Mouse (Mus musculus): ENCODE results near the gene Capn11. TPM values are rescaled to one million over a fixed set of nuclear protein-coding genes. Genes with fewer than 3 reads are reported as not detected.

Gene Capn11
- polyA plus RNA-seq, 1 experiment from 2014 or later, result 0.05 TPM

DNA sequence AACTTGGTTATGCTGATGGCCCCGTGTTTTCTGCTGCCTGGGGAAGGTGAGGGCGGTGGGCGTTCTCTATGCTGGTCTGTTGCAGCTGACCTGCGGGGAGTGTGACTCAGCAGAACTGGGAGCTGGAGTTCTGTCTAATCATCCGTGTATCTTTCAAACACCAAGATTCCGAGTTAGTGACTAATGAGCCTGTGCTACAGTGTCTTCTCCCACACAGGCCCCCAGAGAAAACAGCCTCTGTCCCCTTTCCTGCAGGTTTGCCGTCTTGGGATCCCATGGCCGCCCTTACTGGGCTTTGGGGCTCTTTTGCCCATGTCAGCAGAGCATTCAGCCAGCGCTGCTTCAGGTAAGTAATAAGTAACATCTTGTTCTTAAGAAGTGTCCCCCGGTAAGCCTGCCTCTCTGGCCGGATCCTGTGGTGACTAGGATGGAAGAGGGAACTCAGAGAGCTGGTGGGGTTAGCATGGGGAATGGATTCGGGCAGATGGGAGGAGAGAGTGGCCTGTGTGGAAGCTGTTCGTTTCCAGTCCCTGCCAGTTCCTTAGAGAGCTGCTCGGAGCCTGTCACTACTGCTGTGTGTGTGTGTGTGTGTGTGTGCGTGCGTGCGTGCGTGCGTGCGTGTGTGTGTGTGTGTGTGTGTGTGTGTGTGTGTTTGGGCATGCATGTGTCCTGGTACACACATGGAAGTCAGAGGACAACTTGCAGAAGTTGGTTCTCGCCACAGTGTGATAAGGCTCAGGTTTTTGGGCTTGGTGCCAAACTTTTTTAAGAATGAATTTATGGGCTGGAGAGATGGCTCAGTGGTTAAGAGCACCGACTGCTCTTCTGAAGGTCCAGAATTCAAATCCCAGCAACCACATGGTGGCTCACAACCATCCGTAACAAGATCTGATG is 36.3 kb upstream of the Capn11 start:
- Histone ChIP-seq H3K4me2 (peak overlapping the region; percentile 43), H3K36me3 (peaks cover 28% of the 10 kb centered on the region), H3K27me3 (no peaks in the 10 kb centered on the region), H3K9me3 (replicated peaks) (no peaks in the 10 kb centered on the region), H3K4me1 (replicated peaks) (peaks cover 55% of the 10 kb centered on the region), H3K27ac (peak overlapping the region; percentile 67), H3K9ac (peak overlapping the region; percentile 57), H3K4me3 (replicated peaks) (no peak overlapping the region)
- ATAC-seq (ENCODE audit: low read depth) (peak; percentile 72), DNase-seq (peak; percentile 59)
- WGBS (ENCODE audit: insufficient replicate concordance), result 45% methylated on average over 23 of the region's 23 CpGs

DNA sequence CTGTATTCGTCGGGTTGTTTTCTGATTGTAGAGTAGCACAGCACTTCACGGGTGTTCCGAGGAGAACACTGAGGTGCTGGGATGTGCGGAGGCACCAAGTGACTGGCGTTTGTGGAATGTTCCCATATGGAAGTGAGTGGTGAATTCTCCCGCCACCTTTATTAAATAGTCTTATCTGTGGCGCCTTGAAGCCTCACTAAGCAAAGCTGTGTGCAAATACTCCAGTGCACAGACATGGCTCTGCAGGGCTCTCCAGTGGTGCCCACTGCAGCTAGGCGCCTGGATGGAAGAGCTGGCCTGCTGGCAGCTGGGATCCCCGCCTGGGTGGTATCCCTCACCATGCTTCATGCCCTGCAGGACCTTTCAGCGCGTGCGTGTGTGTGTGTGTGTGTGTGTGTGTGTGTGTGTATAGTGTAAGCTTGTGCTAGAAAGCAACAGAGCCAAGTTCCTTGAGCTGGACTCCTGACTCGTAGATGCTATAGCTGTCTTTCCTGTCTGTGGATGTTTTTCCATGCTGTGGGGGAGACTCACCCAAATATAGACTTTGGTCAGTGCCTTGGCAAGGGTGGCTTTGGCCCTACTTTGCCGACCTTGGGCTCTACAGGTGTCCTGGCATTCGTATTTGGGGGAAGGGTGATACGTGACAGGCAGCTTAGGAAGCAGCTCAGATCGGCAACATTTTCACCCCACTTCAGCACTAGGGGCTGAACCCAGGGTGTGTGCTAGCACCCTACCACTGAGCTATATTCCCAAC is 34.9 kb upstream of the Capn11 start:
- Histone ChIP-seq H3K4me2 (no peak overlapping the region), H3K27ac (peak overlapping the region; percentile 36; the same call in 1 of the 2 replicates), H3K9me3 (replicated peaks) (no peaks in the 10 kb centered on the region), H3K36me3 (peaks cover 24% of the 10 kb centered on the region), H3K4me1 (replicated peaks) (peaks cover 54% of the 10 kb centered on the region), H3K4me3 (replicated peaks) (no peak overlapping the region), H3K9ac (no peak overlapping the region), H3K27me3 (no peaks in the 10 kb centered on the region)
- ATAC-seq (ENCODE audit: low read depth) (0 out of 2 replicates have a peak, but pooled peaks have one; percentile 19), DNase-seq (no peak)
- WGBS (ENCODE audit: insufficient replicate concordance), result 73% methylated on average over 18 of the region's 18 CpGs

DNA sequence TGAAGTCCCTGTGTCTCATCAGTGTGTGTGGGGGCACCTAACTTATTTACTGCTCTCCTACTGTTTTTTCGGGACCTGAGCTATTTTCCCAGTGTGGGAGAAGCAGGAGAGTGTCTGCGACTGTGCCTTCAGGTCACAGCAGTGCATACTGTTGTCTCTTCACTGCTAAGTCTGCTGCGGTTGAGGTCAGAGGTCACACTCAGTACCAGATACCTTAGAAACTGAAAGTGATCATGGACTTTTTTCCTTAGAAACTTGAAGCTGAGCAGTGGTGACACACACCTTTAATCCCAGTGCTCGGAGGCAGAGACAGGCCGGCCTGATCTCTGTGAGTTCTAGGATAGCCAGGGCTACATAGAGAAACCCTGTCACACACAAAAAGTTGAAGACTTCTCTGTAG is 33.0 kb upstream of the Capn11 start:
- 0 out of 2 replicates have a peak overlapping the region, but pooled peaks have one; percentile 21 for H3K27ac ChIP-seq
- ATAC-seq (ENCODE audit: low read depth), result no peak
- 74% methylated on average over 5 of the region's 5 CpGs for WGBS (ENCODE audit: insufficient replicate concordance)

DNA sequence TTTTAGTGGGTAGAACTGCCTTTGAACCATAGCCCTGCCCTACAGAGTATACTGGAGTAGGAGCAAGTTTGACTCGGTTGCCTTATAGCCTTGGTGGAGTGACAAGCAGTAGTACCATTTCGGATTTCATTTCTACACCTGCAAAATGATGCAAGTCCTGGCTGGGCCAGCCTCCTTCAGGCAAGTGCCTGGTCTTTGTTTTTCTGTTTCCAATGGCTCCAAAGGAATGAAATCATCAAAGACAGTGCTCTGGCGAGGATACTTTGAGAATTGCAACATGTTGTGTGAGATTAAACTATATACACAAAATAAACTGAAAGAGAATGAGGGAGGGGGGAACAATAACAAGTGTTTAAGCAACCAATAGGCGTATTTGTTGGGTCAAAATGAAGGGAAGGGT is 30.9 kb upstream of the Capn11 start:
- H3K4me1 ChIP-seq (replicated peaks), result peaks cover 66% of the 10 kb centered on the region
- DNase-seq, result no peak

More for the DNA sequence above, 33.0 kb upstream of the Capn11 start:
- H3K4me2 ChIP-seq, result no peak overlapping the region
- no peak overlapping the region for H3K4me3 ChIP-seq (replicated peaks)
- no peak for DNase-seq
- peaks cover 67% of the 10 kb centered on the region for H3K4me1 ChIP-seq (replicated peaks)
- H3K9me3 ChIP-seq (replicated peaks), result no peaks in the 10 kb centered on the region
- H3K27me3 ChIP-seq, result no peaks in the 10 kb centered on the region
- peaks cover 10% of the 10 kb centered on the region for H3K36me3 ChIP-seq
- H3K9ac ChIP-seq, result no peak overlapping the region

GRCm38 (mm10) chr17:45689120-45689519 is 30.0 kb upstream of the Capn11 start:
- Histone ChIP-seq H3K4me1 (replicated peaks) (peaks cover 66% of the 10 kb centered on the region), H3K36me3 (no peaks in the 10 kb centered on the region), H3K9me3 (replicated peaks) (no peaks in the 10 kb centered on the region), H3K4me3 (replicated peaks) (no peak overlapping the region), H3K4me2 (no peak overlapping the region), H3K9ac (no peak overlapping the region), H3K27me3 (peaks cover 6% of the 10 kb centered on the region; the same call in 1 of the 2 replicates), H3K27ac (no peak overlapping the region)
- ATAC-seq (ENCODE audit: low read depth) (no peak), DNase-seq (no peak)
- 80% methylated on average over 9 of the region's 9 CpGs for WGBS (ENCODE audit: insufficient replicate concordance)

More for the DNA sequence above, 30.9 kb upstream of the Capn11 start:
- ATAC-seq (ENCODE audit: low read depth), result no peak
- Histone ChIP-seq H3K27ac (no peak overlapping the region), H3K9ac (no peak overlapping the region), H3K4me3 (replicated peaks) (no peak overlapping the region), H3K27me3 (peaks cover 3% of the 10 kb centered on the region; the same call in 1 of the 2 replicates), H3K9me3 (replicated peaks) (no peaks in the 10 kb centered on the region), H3K4me2 (no peak overlapping the region), H3K36me3 (no peaks in the 10 kb centered on the region)
- WGBS (ENCODE audit: insufficient replicate concordance), result 80% methylated on average over 4 of the region's 4 CpGs

DNA sequence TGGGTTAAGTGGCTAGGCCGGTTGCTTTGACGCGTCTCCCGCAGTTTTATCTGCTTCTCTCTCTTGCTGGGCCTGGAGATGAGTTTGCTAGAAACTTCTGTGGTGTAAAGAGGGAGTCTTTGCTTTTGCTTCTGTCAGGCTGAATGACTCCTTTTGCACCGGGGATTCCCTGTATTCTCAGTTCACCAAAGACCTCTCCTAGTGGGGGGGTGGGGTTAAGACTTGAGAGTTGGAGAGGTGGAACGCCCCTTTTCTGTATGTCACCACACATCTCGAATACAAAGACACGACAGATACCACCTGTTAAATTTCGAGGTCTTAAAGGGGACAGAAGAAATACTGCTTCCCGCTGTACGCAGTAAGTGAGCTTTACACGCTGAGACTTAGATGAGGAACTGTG is 27.6 kb upstream of the Capn11 start, which contains the start of gene Tmem63b:
Tmem63b (minus strand) TSS at position 190 of the 400 bp plus-strand sequence.
- H3K9ac ChIP-seq, result peak within 1 kb of the TSS; percentile 93
- no peaks in the 10 kb centered on the region for H3K9me3 ChIP-seq (replicated peaks)
- H3K4me2 ChIP-seq, result peak within 1 kb of the TSS; percentile 100
- H3K36me3 ChIP-seq, result no peaks in the 10 kb centered on the region
- DNase-seq, result no peak
- 5% methylated on average over 12 of the region's 12 CpGs for WGBS (ENCODE audit: insufficient replicate concordance)
- ATAC-seq (ENCODE audit: low read depth), result peak; percentile 14; the same call in 1 of the 2 replicates
- H3K4me3 ChIP-seq (replicated peaks), result peak within 1 kb of the TSS; percentile 87
- peaks cover 46% of the 10 kb centered on the region for H3K4me1 ChIP-seq (replicated peaks)
- peaks cover 6% of the 10 kb centered on the region; the same call in 1 of the 2 replicates for H3K27me3 ChIP-seq
- peak within 1 kb of the TSS; percentile 84 for H3K27ac ChIP-seq

- ATAC-seq (ENCODE audit: low read depth), result peak; percentile 80
- peaks cover 6% of the 10 kb centered on the region; the same call in 1 of the 2 replicates for H3K27me3 ChIP-seq
- peak within 1 kb of the TSS; percentile 84 for H3K27ac ChIP-seq
- peak within 1 kb of the TSS; percentile 93 for H3K9ac ChIP-seq
- H3K36me3 ChIP-seq, result no peaks in the 10 kb centered on the region
- under 1% methylated on average over 40 of the region's 50 CpGs for WGBS (ENCODE audit: insufficient replicate concordance)
- peaks cover 47% of the 10 kb centered on the region for H3K4me1 ChIP-seq (replicated peaks)
- peak; percentile 81 for DNase-seq
- H3K9me3 ChIP-seq (replicated peaks), result no peaks in the 10 kb centered on the region
- H3K4me3 ChIP-seq (replicated peaks), result peak within 1 kb of the TSS; percentile 87
- H3K4me2 ChIP-seq, result peak within 1 kb of the TSS; percentile 100
These were observed 27.0 kb upstream of the Capn11 start, which contains the start of gene Mrpl14 for GRCm38 (mm10) chr17:45686093-45686619. Gene Mrpl14 (plus strand): TSS chr17:45686322.

DNA sequence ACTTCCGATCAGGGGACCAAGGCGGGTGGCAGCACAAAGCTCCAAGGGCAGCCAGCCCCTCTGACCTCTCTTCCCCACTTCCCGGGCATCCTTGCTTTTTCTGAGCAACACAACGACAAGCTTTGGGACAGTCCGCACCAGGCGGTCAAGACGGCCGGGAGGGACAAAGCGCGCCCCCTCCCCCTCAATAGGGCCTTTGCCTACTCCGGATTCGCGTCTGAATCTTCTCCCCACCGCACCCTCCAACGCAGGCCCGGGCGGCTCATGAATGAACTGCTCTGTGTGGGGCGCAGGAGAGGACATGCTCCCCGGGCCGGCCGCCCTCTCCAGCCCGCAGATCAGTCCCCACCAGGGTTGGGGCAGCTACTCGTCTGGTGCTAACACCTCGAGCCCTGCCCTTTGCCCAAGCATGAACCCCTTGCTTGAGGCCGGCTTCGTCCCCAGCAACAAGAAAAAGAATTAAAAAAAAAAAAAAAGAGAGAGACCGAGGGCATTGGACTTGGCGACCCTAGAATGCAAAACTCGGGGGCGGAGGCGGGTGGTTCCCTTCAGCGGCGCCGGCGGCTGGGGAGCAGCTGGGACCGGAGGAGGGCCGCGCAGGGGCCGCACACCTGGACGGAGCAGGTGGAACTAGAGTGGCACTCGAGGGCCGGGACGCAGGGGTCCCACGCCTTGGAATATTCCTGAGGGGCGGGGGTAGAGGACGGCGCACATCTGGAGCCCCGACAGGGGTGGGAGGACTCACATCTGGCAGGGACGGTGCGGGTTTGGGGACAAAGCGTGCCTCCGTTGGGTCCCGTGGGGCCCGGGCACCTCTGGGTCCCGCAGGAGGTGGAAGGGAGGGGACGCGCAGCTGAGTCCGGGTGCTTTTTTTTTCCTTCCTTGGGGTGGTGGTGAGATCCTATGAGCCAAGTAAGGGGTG is 26.3 kb upstream of the Capn11 start:
- DNase-seq (peak; percentile 39), ATAC-seq (ENCODE audit: low read depth) (peak; percentile 61)
- Histone ChIP-seq H3K4me3 (replicated peaks) (peak overlapping the region; percentile 87), H3K9me3 (replicated peaks) (no peaks in the 10 kb centered on the region), H3K4me1 (replicated peaks) (peaks cover 49% of the 10 kb centered on the region), H3K36me3 (no peaks in the 10 kb centered on the region), H3K9ac (peak overlapping the region; percentile 93), H3K27ac (peak overlapping the region; percentile 67), H3K4me2 (peak overlapping the region; percentile 100), H3K27me3 (peaks cover 6% of the 10 kb centered on the region; the same call in 1 of the 2 replicates)
- WGBS (ENCODE audit: insufficient replicate concordance), result 1% methylated on average over 58 of the region's 58 CpGs

DNA sequence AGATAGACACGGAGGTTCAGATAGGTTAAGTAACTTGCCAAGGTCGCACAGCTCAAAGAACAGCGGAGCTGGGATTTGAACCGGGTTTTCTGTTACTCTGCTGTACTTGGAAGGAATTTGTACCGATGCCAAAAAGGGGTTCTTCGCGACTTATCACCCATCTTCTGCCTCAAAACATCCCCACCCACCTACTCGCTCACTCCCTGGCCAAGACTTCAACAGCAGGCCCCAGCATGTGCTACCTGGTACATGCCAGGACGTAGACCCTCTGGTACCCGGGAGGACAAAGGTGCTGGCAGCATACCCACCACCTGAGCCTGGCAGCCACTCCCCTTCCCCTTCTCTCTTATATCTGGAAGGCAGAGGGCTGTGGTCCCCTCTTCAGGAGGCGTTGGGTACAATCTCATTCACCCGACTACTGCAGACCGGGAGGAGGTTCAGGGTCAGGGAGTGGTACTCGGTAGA is 25.6 kb upstream of the Capn11 start:
- WGBS (ENCODE audit: insufficient replicate concordance), result 34% methylated on average over 14 of the region's 14 CpGs
- peaks cover 6% of the 10 kb centered on the region; the same call in 1 of the 2 replicates for H3K27me3 ChIP-seq
- no peaks in the 10 kb centered on the region for H3K36me3 ChIP-seq
- no peak overlapping the region for H3K27ac ChIP-seq
- ATAC-seq (ENCODE audit: low read depth) (no peak), DNase-seq (no peak)
- no peaks in the 10 kb centered on the region for H3K9me3 ChIP-seq (replicated peaks)
- peaks cover 46% of the 10 kb centered on the region for H3K4me1 ChIP-seq (replicated peaks)
- H3K4me2 ChIP-seq, result peak overlapping the region; percentile 100
- H3K4me3 ChIP-seq (replicated peaks), result peak overlapping the region; percentile 87
- H3K9ac ChIP-seq, result peak overlapping the region; percentile 93

- no peak overlapping the region for H3K9ac ChIP-seq
- WGBS (ENCODE audit: insufficient replicate concordance), result 67% methylated on average over 4 of the region's 4 CpGs
- DNase-seq, result no peak
- H3K4me2 ChIP-seq, result no peak overlapping the region
- peaks cover 43% of the 10 kb centered on the region for H3K4me1 ChIP-seq (replicated peaks)
- H3K9me3 ChIP-seq (replicated peaks), result no peaks in the 10 kb centered on the region
- H3K27ac ChIP-seq, result no peak overlapping the region
- no peak overlapping the region for H3K4me3 ChIP-seq (replicated peaks)
- no peak for ATAC-seq (ENCODE audit: low read depth)
- H3K27me3 ChIP-seq, result peaks cover 6% of the 10 kb centered on the region; the same call in 1 of the 2 replicates
- 0 out of 2 replicates have a peak, but pooled peaks cover under 1% of the 10 kb centered on the region for H3K36me3 ChIP-seq
These were observed 23.7 kb upstream of the Capn11 start for GRCm38 (mm10) chr17:45682843-45683242.
